Mouse (Mus musculus): ENCODE results near the gene Snx25. TPM values are rescaled to one million over a fixed set of nuclear protein-coding genes. Genes with fewer than 3 reads are reported as not detected.

Gene Snx25
- total RNA-seq (2017) = 10.9 and 12.3 TPM in 2 replicates

DNA sequence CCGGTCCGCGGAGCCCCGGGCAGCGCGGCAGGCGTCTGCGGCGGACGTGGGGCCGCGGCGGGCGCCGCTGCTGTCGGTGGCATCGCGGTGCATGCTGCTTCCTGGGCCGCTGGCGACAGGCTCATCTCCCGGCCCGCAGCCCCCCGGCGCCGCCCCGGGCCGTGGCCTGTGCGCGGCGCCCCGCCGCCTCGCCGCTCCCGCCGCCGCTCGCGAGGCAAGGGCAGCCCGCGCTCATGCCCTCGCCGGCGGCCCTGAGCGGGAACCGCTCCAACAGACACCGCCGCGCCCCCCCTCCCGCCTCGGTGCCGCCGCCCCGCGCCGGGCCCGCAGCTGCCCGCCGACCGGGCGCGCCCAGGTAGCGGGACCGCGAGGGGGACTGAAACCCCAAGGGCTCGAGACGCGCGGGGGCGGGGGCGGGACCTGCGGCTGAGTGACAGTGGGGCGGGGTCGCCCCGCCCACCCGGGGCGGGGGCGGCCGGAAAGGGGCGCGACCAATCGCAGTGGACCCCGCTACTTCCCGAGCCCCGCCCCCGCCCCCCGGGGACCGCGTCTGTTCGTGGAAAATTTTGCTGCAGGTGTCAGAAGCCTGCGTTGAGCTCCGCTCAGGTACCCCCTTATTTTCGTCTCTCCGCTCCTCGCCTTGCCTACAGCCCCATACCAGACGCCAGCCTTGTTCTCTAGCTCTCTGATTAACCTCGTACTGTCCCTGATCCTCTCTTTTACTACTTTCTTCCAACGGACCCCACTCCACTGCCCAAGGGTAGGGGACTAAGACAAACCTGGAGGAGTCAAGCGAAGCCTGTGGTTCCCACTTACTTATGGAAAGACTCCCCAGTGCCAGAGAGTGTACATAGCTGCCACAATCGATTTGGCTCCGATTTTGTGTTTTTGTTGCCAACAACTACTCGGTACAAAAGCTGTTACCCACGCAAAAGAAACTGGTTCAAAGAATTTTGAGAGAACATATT, at the start of gene Snx25:
Gene Snx25, minus strand, starts transcription at position 96 of the 968 bp plus-strand sequence.
- ATAC-seq (replicated peaks; ENCODE audit: low read depth, poor library complexity, severe bottlenecking) = peak; percentile 72

DNA sequence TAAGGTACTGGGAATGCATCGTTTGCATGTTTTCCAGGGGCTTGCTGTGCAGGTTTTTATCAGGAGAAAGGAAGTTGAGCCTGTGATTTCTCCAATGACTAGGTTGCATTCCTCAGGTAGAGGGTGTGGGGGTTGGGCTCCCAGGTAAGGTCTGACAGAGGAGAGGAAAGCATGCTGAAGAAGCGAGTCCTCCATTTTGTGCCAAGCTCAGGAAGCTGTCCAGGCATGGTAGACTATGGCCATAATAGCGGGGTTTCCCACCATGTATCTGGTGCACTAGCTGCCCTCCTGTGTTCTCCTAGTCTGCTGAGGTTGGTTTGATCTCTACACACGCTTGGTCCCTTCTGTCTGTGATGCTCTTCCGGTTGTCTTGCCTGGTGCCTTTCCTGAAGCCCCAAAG, 45.7 kb upstream of the Snx25 start:
- ATAC-seq (replicated peaks; ENCODE audit: low read depth, poor library complexity, severe bottlenecking) = no peak

- no peak for ATAC-seq (replicated peaks; ENCODE audit: low read depth, poor library complexity, severe bottlenecking)
Measured at GRCm38 (mm10) chr8:46196877-46197276, 44.9 kb upstream of the Snx25 start.

DNA sequence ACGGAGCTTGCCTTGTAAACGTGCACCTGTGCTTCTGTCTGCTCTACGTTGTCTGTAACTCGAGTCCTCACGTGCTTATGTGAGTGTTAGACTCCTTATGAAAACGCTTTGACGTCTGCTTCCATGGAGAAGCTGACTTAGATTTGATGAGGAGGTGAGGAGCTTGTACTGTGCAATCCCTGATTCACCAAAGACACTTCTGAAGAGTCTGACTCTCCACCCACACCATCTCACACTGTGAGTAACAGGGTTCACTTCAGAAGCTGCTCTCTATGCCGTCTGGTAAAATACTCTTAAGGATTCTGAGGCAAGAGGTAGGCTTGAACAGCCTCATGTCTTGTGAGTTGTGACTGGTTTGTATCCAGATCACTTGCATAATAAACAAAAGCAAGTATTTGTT, 41.1 kb upstream of the Snx25 start:
- ATAC-seq (replicated peaks; ENCODE audit: low read depth, poor library complexity, severe bottlenecking) = no peak

DNA sequence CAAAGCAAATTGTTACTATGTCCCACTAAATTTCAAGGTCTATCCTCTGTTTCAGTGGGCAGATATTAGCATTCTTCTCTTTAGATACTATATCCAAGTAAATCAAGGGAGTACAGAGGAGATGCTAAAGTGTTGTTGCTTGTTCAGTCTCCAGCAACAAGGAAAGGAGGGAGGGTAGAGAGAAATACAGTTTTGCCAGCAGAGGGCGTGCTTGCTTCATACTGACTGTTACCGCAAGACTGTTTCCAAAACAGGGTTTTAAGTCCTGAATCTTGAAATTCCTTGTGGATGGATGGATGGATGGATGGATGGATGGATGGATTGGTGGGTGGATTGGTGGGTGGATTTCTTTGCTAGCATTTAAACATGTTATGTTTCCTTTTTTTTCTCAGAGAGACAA, 33.4 kb upstream of the Snx25 start:
- ATAC-seq (replicated peaks; ENCODE audit: low read depth, poor library complexity, severe bottlenecking) = peak; percentile 62

GRCm38 (mm10) chr8:46180136-46180535, 28.2 kb upstream of the Snx25 start:
- no peak for ATAC-seq (replicated peaks; ENCODE audit: low read depth, poor library complexity, severe bottlenecking)

GRCm38 (mm10) chr8:46173651-46174050, 21.7 kb upstream of the Snx25 start:
- ATAC-seq (replicated peaks; ENCODE audit: low read depth, poor library complexity, severe bottlenecking) = no peak

- no peak for ATAC-seq (replicated peaks; ENCODE audit: low read depth, poor library complexity, severe bottlenecking)
Measured at GRCm38 (mm10) chr8:46163870-46164190, 11.9 kb upstream of the Snx25 start.

GRCm38 (mm10) chr8:46162953-46163869, 11.3 kb upstream of the Snx25 start:
- ATAC-seq (replicated peaks; ENCODE audit: low read depth, poor library complexity, severe bottlenecking) = peak; percentile 99

DNA sequence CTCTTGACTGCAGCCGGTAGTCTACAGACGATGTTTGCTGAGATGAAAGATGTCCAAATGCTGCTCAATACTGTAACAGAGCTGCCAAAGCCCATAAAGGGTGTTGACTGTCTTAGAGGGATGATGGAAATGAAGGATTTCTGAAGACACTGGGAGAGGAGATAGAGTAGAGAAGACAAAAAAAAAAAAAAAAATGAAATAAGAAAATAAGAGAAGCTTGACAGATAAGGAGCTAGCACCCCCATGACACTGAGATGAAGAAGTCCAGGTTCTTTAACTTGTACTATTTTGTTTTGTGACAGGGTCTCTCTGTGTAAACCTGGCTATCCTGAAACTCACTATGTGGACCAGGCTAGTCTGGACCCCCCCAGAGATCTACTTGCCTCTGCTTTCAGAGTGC, 1.1 kb upstream of the Snx25 start:
- ATAC-seq (replicated peaks; ENCODE audit: low read depth, poor library complexity, severe bottlenecking) = no peak

DNA sequence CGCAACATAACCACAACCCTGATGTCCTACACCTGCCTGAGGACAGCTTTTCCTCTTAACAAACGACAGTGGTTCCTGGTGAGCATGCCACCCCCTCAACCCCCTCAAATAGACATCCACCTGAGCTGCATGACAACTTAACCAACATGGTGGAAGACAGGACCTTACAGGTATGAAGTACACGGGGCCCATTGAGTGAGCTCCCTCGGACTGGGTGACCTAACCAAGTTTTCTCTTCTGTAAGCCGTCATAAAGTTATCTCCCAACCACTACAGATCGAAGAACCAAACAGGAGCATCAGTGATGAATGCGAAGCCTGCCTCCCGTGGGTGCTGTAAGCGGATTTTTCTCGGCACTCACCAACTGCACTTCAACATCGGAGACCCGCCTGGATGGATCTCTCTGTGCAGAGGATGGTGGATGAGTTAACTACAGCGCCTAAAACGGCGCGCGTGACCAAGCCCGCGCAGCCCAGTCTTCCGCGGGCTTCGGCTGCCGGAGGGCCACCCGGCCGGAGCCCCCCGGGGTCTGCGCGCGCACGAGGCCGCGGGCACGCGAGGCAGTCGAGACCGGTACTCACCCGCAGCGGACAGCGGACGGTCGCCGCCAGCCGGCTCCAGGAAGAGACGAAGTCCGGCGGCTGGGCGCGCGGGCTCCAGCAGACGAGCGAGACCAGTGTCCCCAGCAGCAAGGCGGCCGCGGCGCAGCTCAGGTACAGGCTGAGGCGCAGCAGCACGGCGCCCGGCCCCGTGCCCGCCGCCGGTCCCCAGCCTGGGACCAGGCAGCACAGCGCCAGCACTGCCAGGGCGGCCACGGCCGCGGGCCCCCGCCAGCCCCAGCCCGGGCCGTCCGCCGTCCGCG, 527 bp downstream of the Snx25 start, which contains the start of gene Cfap97:
Gene Cfap97, plus strand, starts transcription at position 570 of the 861 bp plus-strand sequence.
- peak; percentile 16; the same call in 1 of the 2 replicates for ATAC-seq (replicated peaks; ENCODE audit: low read depth, poor library complexity, severe bottlenecking)

GRCm38 (mm10) chr8:46149782-46150181, 2.2 kb downstream of the Snx25 start:
- ATAC-seq (replicated peaks; ENCODE audit: low read depth, poor library complexity, severe bottlenecking) = no peak

GRCm38 (mm10) chr8:46149306-46149705, 2.7 kb downstream of the Snx25 start:
- no peak for ATAC-seq (replicated peaks; ENCODE audit: low read depth, poor library complexity, severe bottlenecking)

- no peak for ATAC-seq (replicated peaks; ENCODE audit: low read depth, poor library complexity, severe bottlenecking)
Measured at GRCm38 (mm10) chr8:46146173-46146572, 5.8 kb downstream of the Snx25 start.

GRCm38 (mm10) chr8:46143924-46144323, 8.0 kb downstream of the Snx25 start:
- ATAC-seq (replicated peaks; ENCODE audit: low read depth, poor library complexity, severe bottlenecking) = peak; percentile 48

DNA sequence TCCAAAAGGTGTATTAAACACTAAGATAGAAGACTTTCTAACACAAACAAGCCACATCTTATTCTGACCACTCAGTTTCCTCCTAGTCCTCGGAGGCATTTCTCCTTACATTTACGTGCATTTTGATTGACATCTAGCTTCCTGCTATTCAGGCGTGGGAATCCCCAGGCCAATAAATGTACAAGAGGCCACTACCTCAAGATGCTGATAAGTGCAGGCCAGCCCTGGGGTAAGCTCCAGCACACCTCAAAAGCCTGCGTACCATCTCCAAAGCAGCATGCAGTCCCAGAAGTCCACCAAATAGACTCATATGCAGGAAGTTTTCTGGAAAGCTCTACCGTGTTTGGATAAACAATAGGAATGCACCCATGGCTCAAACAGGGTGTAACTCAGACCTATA, 8.5 kb downstream of the Snx25 start:
- peak; percentile 16; the same call in 1 of the 2 replicates for ATAC-seq (replicated peaks; ENCODE audit: low read depth, poor library complexity, severe bottlenecking)

DNA sequence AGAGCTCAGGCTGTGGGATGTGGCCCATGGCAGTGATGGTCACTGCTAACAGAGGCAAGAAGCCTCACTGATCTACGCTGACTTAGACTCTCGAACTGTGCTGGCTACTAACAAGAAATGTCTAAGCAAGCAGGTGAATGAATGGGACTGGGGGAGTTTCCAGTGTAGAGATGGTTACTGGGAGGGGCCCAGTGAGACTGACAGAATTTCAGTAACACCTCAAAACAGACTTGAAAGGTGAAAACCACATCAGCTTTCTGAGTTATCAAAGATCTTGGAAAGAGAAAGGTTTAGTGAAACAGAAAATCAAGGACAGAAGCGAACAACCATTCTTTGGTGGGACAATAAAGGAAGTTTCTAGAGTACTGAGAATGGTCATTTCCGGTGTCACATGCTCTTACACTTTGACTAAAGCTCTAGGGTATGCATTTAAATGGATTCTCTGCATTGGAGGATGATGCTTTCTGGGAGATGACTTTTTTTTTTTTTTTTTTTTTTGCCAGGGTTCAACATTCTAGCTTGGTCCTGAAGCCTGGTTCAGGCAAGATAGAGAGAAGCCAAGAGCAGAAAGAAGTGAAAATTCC, 9.4 kb downstream of the Snx25 start:
- ATAC-seq (replicated peaks; ENCODE audit: low read depth, poor library complexity, severe bottlenecking) = no peak

DNA sequence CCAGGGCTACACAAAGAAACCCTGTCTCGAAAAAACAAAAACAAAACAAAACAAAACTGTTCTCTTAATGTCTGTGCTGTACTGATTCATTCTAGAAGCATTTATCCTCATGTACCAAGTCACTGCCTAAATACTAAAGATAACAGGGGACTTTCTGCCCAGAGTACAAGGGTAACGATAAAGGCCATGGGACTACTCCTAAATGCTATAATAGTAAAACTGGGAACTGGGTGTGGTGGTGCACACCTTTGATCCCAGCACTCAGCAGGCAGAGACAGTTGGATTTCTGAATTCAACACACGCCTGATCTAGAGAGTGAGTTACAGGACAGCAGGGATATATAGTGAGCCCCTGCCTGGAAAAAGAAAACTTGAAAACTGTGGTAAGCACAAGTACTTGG, 10.3 kb downstream of the Snx25 start:
- no peak for ATAC-seq (replicated peaks; ENCODE audit: low read depth, poor library complexity, severe bottlenecking)

DNA sequence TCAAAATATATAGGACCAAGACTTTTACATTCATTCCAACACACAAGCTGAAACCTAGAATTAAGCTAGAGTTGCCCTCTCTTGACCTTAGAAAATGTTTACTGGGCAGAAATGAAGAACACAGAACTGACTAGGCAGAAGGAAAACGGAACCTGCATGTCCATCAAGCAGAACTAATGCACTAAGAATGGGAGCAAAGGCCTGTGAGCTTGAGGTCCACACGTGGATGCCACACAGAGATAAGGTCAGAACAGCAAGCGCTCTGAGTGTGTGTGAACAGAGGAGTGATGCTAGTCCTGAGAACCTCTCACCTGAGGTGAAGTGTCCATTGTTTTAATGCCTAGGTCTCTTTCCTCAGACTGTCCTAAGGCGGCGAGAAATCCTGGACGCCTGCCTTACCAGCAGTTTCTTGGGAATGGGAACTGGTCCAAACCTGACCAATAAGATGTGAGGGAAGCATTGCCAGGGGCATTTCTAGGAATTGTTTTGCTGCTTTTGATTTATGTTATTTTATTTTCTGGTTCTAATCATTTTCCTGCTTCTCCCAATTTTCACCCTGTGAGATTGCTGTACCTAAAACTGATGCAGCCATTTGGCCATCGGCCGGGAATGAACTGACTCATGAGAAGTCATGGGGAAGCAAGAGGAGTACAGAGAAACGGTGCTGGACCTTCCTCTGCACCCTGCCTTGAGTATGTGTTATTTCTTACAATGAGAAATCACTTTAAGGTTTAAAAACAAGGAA, 11.4 kb downstream of the Snx25 start:
- no peak for ATAC-seq (replicated peaks; ENCODE audit: low read depth, poor library complexity, severe bottlenecking)
